Mouse (Mus musculus): ENCODE results near the gene Prlr.

The Prlr gene

DNA sequence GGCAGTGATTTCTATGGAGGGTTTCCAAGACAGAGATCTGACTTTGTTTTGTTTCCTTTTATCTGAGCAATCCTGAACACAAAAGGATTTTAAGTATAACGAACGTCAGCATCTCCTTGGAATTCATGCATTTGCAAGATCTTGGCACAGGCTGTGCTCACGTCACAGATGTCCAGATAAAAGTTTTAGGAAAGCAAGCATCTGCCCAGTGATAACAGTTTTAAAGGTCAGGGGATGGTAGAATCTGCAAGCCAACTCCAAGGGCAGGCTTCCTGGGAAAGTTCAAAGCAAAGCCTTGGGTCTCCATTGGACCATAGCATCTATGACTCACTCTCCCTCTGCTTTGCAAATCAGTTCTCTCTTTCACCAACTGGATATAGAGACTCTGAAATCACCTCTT lies 153.6 kb downstream of the Prlr start:
- no peak for DNase-seq (ENCODE audit: low spot score)

DNA sequence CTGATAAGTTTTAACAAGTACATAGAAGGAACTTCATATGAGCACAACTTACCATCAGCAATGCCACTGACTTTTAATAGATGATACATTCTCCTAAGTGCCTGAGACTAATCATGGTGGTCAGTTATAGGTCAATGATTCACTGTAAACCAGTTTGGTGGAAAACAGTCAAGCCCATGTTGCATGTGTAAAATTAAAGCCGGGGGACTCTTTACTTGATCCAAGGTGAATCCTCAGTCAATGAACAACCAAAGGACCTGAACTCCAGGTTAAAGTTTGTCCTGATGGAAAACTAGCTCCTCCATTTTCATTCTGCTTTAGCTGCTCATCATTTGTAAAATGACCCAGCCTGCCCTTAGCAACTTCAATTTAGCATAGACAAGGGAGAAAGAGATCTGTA lies 155.5 kb downstream of the Prlr start:
- DNase-seq (ENCODE audit: low spot score): no peak

DNA sequence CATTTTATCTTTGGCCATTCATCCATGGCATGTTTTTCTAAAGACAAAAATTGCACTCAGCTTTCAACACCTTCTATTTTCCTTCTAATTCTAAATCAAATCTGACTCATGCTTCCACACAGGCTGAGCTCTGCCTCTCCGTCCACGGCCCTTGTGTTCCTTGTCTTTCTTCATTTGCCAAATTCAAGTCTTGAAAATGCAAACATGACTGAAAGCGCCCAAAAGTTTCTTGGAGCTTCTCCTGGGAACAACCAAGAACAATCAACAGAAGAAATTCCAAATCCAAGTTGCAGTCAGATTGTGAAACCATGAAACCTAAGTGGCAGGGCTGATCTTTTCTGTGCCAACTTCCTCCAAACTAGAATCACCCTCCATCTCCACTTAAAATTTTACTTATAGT lies 161.6 kb downstream of the Prlr start:
- DNase-seq (ENCODE audit: low spot score): no peak

DNA sequence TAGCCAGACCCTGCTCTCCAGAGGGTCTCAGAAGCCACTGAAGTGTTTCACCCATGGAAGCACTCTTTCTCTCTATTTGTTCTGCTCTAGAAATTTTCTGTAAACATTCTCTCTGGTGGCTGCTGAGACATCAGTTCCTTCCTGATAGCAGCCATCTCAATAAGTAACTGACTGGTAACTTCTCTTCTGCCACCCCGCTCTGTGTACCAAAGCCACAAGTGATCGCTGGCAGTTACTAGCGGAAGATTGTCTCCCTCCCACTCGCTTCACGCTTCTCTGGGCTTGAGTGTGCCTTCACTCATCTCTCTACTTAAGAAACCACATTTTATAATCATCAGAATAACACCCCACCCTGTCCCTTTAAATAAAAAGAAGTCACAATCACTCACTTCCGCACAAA lies 170.0 kb downstream of the Prlr start:
- no peak for DNase-seq (ENCODE audit: low spot score)

GRCm38 (mm10) chr15:10358039-10358948 lies 181.3 kb downstream of the Prlr start, which contains the start of gene Agxt2:
Gene Agxt2 (plus strand): TSS chr15:10358532.
- DNase-seq (ENCODE audit: low spot score): no peak

- no peak for DNase-seq (ENCODE audit: low spot score)
These were observed 189.3 kb downstream of the Prlr start for GRCm38 (mm10) chr15:10366331-10366730.

GRCm38 (mm10) chr15:10375404-10375803 lies 198.4 kb downstream of the Prlr start:
- DNase-seq (ENCODE audit: low spot score): no peak

GRCm38 (mm10) chr15:10378338-10378959 lies 201.4 kb downstream of the Prlr start:
- no peak for DNase-seq (ENCODE audit: low spot score)

GRCm38 (mm10) chr15:10379757-10380458 lies 202.9 kb downstream of the Prlr start:
- no peak for DNase-seq (ENCODE audit: low spot score)

DNA sequence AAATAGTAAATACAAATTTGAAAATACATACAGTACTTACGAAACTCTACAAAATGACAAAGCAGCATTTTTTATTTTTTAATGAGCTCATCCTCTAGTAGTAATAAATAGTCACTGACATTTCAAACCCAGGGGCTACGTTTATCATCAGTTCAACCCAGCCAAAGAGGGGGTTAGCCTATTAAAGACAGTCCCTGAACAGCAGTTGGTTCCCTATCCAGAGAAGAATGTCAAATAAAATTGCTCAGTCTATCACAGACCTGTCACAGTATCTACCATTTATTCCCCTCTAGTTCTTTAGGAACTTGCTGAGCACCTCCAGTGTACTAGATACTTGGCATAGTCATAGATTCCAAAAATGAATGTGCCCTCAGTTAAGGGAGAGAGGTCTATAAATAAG lies 210.2 kb downstream of the Prlr start:
- DNase-seq (ENCODE audit: low spot score): no peak

All from testis, postnatal 14 days (tissue).